Mouse (Mus musculus) heart, postnatal 0 days (tissue): ENCODE results near the gene Rprd2.

Source experiments
- CTCF ChIP-seq: IDR thresholded peaks from 2 replicates; pipeline ENCODE4 v1.5.1; 2016; ENCODE audit warnings: antibody characterized with exemption, control low read depth, low read depth
- EP300 ChIP-seq: IDR thresholded peaks from 2 replicates; pipeline ENCODE4 v1.6.1; 2016; ENCODE audit warnings: antibody characterized with exemption, low read depth

GRCm38 (mm10) chr3:95860323-95860722, 41.7 kb upstream of the Rprd2 start:
- TF ChIP-seq CTCF (peak; percentile 45), EP300 (no peak)
